Mouse (Mus musculus) erythroblast, embryonic 14.5 days (primary cell): ENCODE measurements around the gene Cldn22. TPM values are rescaled to one million over a fixed set of nuclear protein-coding genes. Genes with fewer than 3 reads are reported as not detected.

Source experiments
- H3K27me3 ChIP-seq: 2 replicates; pipeline ENCODE4 v1.6.1; 2012; ENCODE audit warnings: inconsistent platforms; ENCODE audit not compliant: control insufficient read depth
- H3K36me3 ChIP-seq: 2 replicates; pipeline ENCODE4 v1.6.1; 2012; ENCODE audit warnings: mild to moderate bottlenecking, inconsistent platforms; ENCODE audit not compliant: control insufficient read depth
- H3K4me1 ChIP-seq: 2 replicates; pipeline ENCODE4 v1.6.1; 2012; ENCODE audit warnings: inconsistent platforms; ENCODE audit not compliant: control insufficient read depth
- H3K4me3 ChIP-seq: replicated peaks from 2 replicates; pipeline ENCODE3; 2012; ENCODE audit warnings: moderate library complexity, mild to moderate bottlenecking, inconsistent platforms
- H3K9me3 ChIP-seq: 2 replicates; pipeline ENCODE4 v1.6.1; 2012; ENCODE audit warnings: low read length, inconsistent platforms, mixed read lengths; ENCODE audit not compliant: control insufficient read depth
- GATA1 ChIP-seq: IDR thresholded peaks from 2 replicates; pipeline ENCODE4 v1.6.1; 2012; ENCODE audit warnings: low read length, inconsistent platforms, mixed read lengths
- TAL1 ChIP-seq: IDR thresholded peaks from 3 replicates; pipeline ENCODE4 v1.6.1; 2012; ENCODE audit warnings: low read length, inconsistent platforms, mixed read lengths
- polyA plus RNA-seq: library from polyadenylated mRNA; stranded (reverse); fragments of >175 nt; gene quantifications from 2 replicates; pipeline ENCODE4 v1.2.3, GENCODE M21; 2012

Gene Cldn22
- polyA plus RNA-seq, 1 experiment: not detected

DNA sequence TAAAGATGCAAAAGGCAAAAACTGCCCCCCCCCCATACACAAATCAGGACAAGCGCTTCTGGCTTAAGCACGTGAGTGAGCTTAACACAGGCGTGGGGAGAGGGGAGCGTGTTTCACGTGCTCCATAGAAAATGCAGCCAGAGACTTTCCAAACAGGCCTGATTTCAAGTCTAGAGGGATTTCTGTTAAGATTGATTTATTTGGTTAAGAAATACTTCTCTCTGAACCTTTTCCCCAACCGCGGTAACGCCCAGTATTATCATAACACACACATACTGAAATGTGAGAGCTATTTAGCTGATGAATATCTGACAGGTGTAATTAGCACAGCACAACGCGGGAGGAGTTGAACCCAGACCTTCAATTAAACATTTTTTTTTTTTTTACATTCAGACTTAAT is 505 bp upstream of the Cldn22 start:
- Histone ChIP-seq H3K27me3 (no peaks in the 10 kb centered on the region), H3K36me3 (no peaks in the 10 kb centered on the region; the same call in 1 of the 2 replicates), H3K4me1 (no peaks in the 10 kb centered on the region), H3K4me3 (no peak overlapping the region), H3K9me3 (no peaks in the 10 kb centered on the region)
- TF ChIP-seq TAL1: no peak
- no peak for TF ChIP-seq GATA1

DNA sequence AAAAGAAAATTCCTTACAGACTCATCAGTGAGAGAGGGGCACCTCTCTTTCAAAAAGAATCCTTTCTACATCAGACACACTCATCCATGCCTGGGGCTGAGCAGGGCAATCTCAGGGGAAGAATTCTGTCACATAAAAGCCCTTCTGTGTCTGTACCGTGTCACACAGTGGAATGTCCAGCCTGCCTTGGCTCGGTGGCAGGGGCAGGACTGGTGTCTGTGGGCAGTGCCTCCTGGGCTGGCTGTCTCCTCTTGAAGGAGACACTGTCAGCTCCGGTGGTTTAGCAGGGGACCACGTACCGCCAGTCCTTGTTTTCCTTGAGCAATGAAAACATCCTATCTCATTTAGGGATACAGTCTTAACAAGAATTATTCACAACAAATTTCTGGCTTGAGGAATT is 1.3 kb downstream of the Cldn22 start:
- Histone ChIP-seq H3K9me3 (no peaks in the 10 kb centered on the region), H3K4me1 (no peaks in the 10 kb centered on the region), H3K36me3 (no peaks in the 10 kb centered on the region; the same call in 1 of the 2 replicates), H3K27me3 (no peaks in the 10 kb centered on the region), H3K4me3 (no peak overlapping the region)
- no peak for TF ChIP-seq GATA1

GRCm38 (mm10) chr8:47826911-47827310 is 2.6 kb downstream of the Cldn22 start:
- Histone ChIP-seq H3K4me3 (no peak overlapping the region), H3K9me3 (no peaks in the 10 kb centered on the region), H3K36me3 (no peaks in the 10 kb centered on the region; the same call in 1 of the 2 replicates), H3K4me1 (no peaks in the 10 kb centered on the region), H3K27me3 (no peaks in the 10 kb centered on the region)
- TF ChIP-seq TAL1 (no peak), GATA1 (no peak)

- Histone ChIP-seq H3K9me3 (no peaks in the 10 kb centered on the region), H3K4me1 (no peaks in the 10 kb centered on the region), H3K4me3 (no peak overlapping the region), H3K27me3 (no peaks in the 10 kb centered on the region), H3K36me3 (no peaks in the 10 kb centered on the region; the same call in 1 of the 2 replicates)
- no peak for TF ChIP-seq TAL1
- no peak for TF ChIP-seq GATA1
Measured at GRCm38 (mm10) chr8:47832616-47833015, 8.3 kb downstream of the Cldn22 start.

- Histone ChIP-seq H3K4me3 (no peak overlapping the region), H3K4me1 (no peaks in the 10 kb centered on the region), H3K36me3 (no peaks in the 10 kb centered on the region; the same call in 1 of the 2 replicates), H3K9me3 (no peaks in the 10 kb centered on the region), H3K27me3 (no peaks in the 10 kb centered on the region)
- TF ChIP-seq GATA1 (no peak), TAL1 (no peak)
Measured at GRCm38 (mm10) chr8:47833944-47834343, 9.7 kb downstream of the Cldn22 start.

- TF ChIP-seq TAL1 (no peak), GATA1 (no peak)
- H3K4me1 ChIP-seq: no peaks in the 10 kb centered on the region
- H3K36me3 ChIP-seq: peaks cover 11% of the 10 kb centered on the region; the same call in 1 of the 2 replicates
Measured at GRCm38 (mm10) chr8:47843063-47843462, 18.8 kb downstream of the Cldn22 start.

GRCm38 (mm10) chr8:47843651-47844050 is 19.4 kb downstream of the Cldn22 start:
- H3K4me3 ChIP-seq: no peak overlapping the region
- no peak for TF ChIP-seq GATA1
- no peak for TF ChIP-seq TAL1
- no peaks in the 10 kb centered on the region for H3K4me1 ChIP-seq
- H3K36me3 ChIP-seq: peaks cover 13% of the 10 kb centered on the region; the same call in 1 of the 2 replicates
- no peaks in the 10 kb centered on the region for H3K27me3 ChIP-seq
- no peaks in the 10 kb centered on the region for H3K9me3 ChIP-seq

More at GRCm38 (mm10) chr8:47843063-47843462, 18.8 kb downstream of the Cldn22 start:
- no peaks in the 10 kb centered on the region for H3K27me3 ChIP-seq
- H3K9me3 ChIP-seq: no peaks in the 10 kb centered on the region
- no peak overlapping the region for H3K4me3 ChIP-seq

DNA sequence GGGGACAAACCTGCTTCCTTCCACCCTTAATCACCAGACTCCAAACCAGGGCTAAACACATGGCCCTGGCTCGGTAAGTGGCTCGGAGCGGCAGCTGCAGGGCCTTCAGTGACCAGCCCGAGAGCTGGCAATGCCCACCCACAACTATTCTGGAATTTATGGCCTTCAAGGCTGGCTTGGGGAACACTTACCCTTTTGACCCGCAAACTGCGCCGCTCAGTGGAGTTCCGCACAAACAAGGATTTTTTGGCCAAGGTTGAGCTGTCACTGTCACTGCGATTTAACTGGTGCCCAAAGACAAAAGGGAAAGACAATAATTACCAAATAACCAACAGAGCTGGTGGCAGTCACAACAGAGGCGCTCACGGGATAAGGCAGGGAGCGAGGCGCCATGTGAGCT is 21.7 kb downstream of the Cldn22 start:
- Histone ChIP-seq H3K4me1 (no peaks in the 10 kb centered on the region), H3K36me3 (peaks cover 16% of the 10 kb centered on the region; the same call in 1 of the 2 replicates), H3K27me3 (no peaks in the 10 kb centered on the region), H3K4me3 (no peak overlapping the region), H3K9me3 (no peaks in the 10 kb centered on the region)
- no peak for TF ChIP-seq GATA1
- TF ChIP-seq TAL1: no peak

DNA sequence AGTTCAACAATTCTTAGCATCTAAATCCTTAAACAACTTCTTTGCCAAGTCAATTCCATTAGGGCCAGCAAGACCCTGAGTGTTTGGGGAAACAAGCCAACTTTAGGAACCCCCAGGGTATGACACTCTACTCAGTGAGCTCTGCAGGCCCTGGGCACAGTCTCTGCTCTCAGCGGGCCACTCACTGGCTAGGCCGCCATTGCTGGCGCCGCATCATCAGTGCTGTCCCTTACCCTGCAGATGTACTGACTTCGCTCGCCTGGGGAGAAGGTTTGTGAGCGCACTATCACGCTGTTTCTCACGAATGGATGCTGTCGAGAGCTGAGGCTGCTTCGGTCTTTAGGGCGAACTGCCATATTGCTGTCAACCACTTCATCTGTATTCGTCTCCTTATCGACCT is 22.9 kb downstream of the Cldn22 start:
- TF ChIP-seq TAL1 (no peak), GATA1 (no peak)
- no peaks in the 10 kb centered on the region for H3K27me3 ChIP-seq
- H3K36me3 ChIP-seq: peaks cover 16% of the 10 kb centered on the region; the same call in 1 of the 2 replicates

GRCm38 (mm10) chr8:47847931-47848330 is 23.6 kb downstream of the Cldn22 start:
- Histone ChIP-seq H3K36me3 (peaks cover 13% of the 10 kb centered on the region; the same call in 1 of the 2 replicates), H3K4me1 (no peaks in the 10 kb centered on the region; the same call in 1 of the 2 replicates), H3K4me3 (no peak overlapping the region), H3K9me3 (no peaks in the 10 kb centered on the region), H3K27me3 (no peaks in the 10 kb centered on the region)
- TF ChIP-seq GATA1 (no peak), TAL1 (no peak)

More for the DNA sequence above, 22.9 kb downstream of the Cldn22 start:
- H3K4me3 ChIP-seq: no peak overlapping the region
- H3K4me1 ChIP-seq: no peaks in the 10 kb centered on the region; the same call in 1 of the 2 replicates
- no peaks in the 10 kb centered on the region for H3K9me3 ChIP-seq
